Mouse (Mus musculus): Measurements from ENCODE around the gene Pcgf2. TPM values are rescaled to one million over a fixed set of nuclear protein-coding genes. Genes with fewer than 3 reads are reported as not detected.

Gene Pcgf2
- 12.7 and 12.8 TPM in 2 replicates for polyA plus RNA-seq (2015; fragmentation: Nextera tagmentation; extraction: Ambion mirVana)

- peak within 1 kb of the TSS; percentile 80 for H3K4me2 ChIP-seq (replicated peaks)
- WGBS, result under 1% methylated on average over 85 of the region's 85 CpGs
- peak within 1 kb of the TSS; percentile 87 for H3K4me3 ChIP-seq (replicated peaks)
- H3K9me3 ChIP-seq, result no peaks in the 10 kb centered on the region
- H3K27ac ChIP-seq, result peak within 1 kb of the TSS; percentile 99
- peak; percentile 24 for ATAC-seq
- H3K36me3 ChIP-seq, result no peaks in the 10 kb centered on the region
- peak within 1 kb of the TSS; percentile 91 for H3K9ac ChIP-seq
- peaks cover 50% of the 10 kb centered on the region for H3K4me1 ChIP-seq (replicated peaks)
- H3K27me3 ChIP-seq (replicated peaks), result no peaks in the 10 kb centered on the region
Measured at GRCm38 (mm10) chr11:97700003-97700745, at the start of gene Pcgf2. TSS of gene Pcgf2 (minus strand) at chr11:97700497.

- H3K9me3 ChIP-seq, result no peaks in the 10 kb centered on the region
- ATAC-seq, result no peak
- 90% methylated on average over 5 of the region's 5 CpGs for WGBS
- H3K4me2 ChIP-seq (replicated peaks), result no peak overlapping the region
- no peak overlapping the region for H3K9ac ChIP-seq
- H3K27me3 ChIP-seq (replicated peaks), result no peaks in the 10 kb centered on the region
- H3K4me1 ChIP-seq (replicated peaks), result peaks cover under 1% of the 10 kb centered on the region
- peaks cover 35% of the 10 kb centered on the region for H3K36me3 ChIP-seq
- no peak overlapping the region for H3K27ac ChIP-seq
- H3K4me3 ChIP-seq (replicated peaks), result no peak overlapping the region
Measured at GRCm38 (mm10) chr11:97748496-97748895, 48.2 kb upstream of the Pcgf2 start.

GRCm38 (mm10) chr11:97747773-97748172 is 47.5 kb upstream of the Pcgf2 start:
- Histone ChIP-seq H3K4me1 (replicated peaks) (peaks cover 8% of the 10 kb centered on the region), H3K27me3 (replicated peaks) (no peaks in the 10 kb centered on the region), H3K9ac (no peak overlapping the region), H3K4me3 (replicated peaks) (no peak overlapping the region), H3K4me2 (replicated peaks) (no peak overlapping the region), H3K9me3 (no peaks in the 10 kb centered on the region), H3K36me3 (peaks cover 29% of the 10 kb centered on the region), H3K27ac (no peak overlapping the region)
- ATAC-seq, result no peak
- WGBS, result 86% methylated on average over 8 of the region's 8 CpGs

GRCm38 (mm10) chr11:97745331-97745721 is 45.0 kb upstream of the Pcgf2 start:
- H3K4me3 ChIP-seq (replicated peaks), result peak overlapping the region; percentile 83
- no peaks in the 10 kb centered on the region for H3K9me3 ChIP-seq
- no peak overlapping the region for H3K9ac ChIP-seq
- H3K27me3 ChIP-seq (replicated peaks), result no peaks in the 10 kb centered on the region
- H3K27ac ChIP-seq, result no peak overlapping the region
- peak overlapping the region; percentile 62 for H3K4me2 ChIP-seq (replicated peaks)
- 10% methylated on average over 13 of the region's 13 CpGs for WGBS
- ATAC-seq, result no peak
- H3K36me3 ChIP-seq, result peaks cover 14% of the 10 kb centered on the region
- H3K4me1 ChIP-seq (replicated peaks), result peaks cover 14% of the 10 kb centered on the region

- ATAC-seq, result peak; percentile 97
- Histone ChIP-seq H3K27ac (peak overlapping the region; percentile 95), H3K9ac (peak overlapping the region; percentile 85), H3K9me3 (no peaks in the 10 kb centered on the region), H3K36me3 (peaks cover 13% of the 10 kb centered on the region), H3K27me3 (replicated peaks) (no peaks in the 10 kb centered on the region), H3K4me3 (replicated peaks) (peak overlapping the region; percentile 83), H3K4me1 (replicated peaks) (peaks cover 14% of the 10 kb centered on the region), H3K4me2 (replicated peaks) (peak overlapping the region; percentile 80)
- WGBS, result under 1% methylated on average over 44 of the region's 57 CpGs
Measured at GRCm38 (mm10) chr11:97744718-97745330, 44.5 kb upstream of the Pcgf2 start.

- Histone ChIP-seq H3K4me2 (replicated peaks) (peak within 1 kb of the TSS; percentile 80), H3K27ac (peak within 1 kb of the TSS; percentile 95), H3K9ac (peak within 1 kb of the TSS; percentile 85), H3K4me1 (replicated peaks) (peaks cover 14% of the 10 kb centered on the region), H3K27me3 (replicated peaks) (no peaks in the 10 kb centered on the region), H3K4me3 (replicated peaks) (peak within 1 kb of the TSS; percentile 83), H3K36me3 (peaks cover 13% of the 10 kb centered on the region), H3K9me3 (no peaks in the 10 kb centered on the region)
- peak; percentile 46 for ATAC-seq
- under 1% methylated on average over 63 of the region's 63 CpGs for WGBS
Measured at GRCm38 (mm10) chr11:97744063-97744717, 43.9 kb upstream of the Pcgf2 start, which contains the start of gene Pip4k2b. TSS of gene Pip4k2b (minus strand) at chr11:97744704.

- Histone ChIP-seq H3K36me3 (peaks cover 13% of the 10 kb centered on the region), H3K27ac (peak overlapping the region; percentile 79; the same call in 1 of the 2 replicates), H3K4me1 (replicated peaks) (peaks cover 14% of the 10 kb centered on the region), H3K9me3 (no peaks in the 10 kb centered on the region), H3K4me2 (replicated peaks) (peak overlapping the region; percentile 80), H3K4me3 (replicated peaks) (peak overlapping the region; percentile 83), H3K9ac (peak overlapping the region; percentile 84), H3K27me3 (replicated peaks) (no peaks in the 10 kb centered on the region)
- no peak for ATAC-seq
- 22% methylated on average over 9 of the region's 9 CpGs for WGBS
Measured at GRCm38 (mm10) chr11:97743423-97743822, 43.1 kb upstream of the Pcgf2 start.

GRCm38 (mm10) chr11:97742591-97742990 is 42.3 kb upstream of the Pcgf2 start:
- Histone ChIP-seq H3K9ac (peak overlapping the region; percentile 84), H3K36me3 (peaks cover 10% of the 10 kb centered on the region), H3K27me3 (replicated peaks) (no peaks in the 10 kb centered on the region), H3K4me1 (replicated peaks) (peaks cover 14% of the 10 kb centered on the region), H3K4me3 (replicated peaks) (no peak overlapping the region), H3K27ac (no peak overlapping the region), H3K9me3 (no peaks in the 10 kb centered on the region), H3K4me2 (replicated peaks) (peak overlapping the region; percentile 80)
- WGBS, result 89% methylated on average over 9 of the region's 9 CpGs
- no peak for ATAC-seq

- H3K27me3 ChIP-seq (replicated peaks), result no peaks in the 10 kb centered on the region
- WGBS, result 91% methylated on average over 5 of the region's 5 CpGs
Measured at GRCm38 (mm10) chr11:97742157-97742556, 41.9 kb upstream of the Pcgf2 start.

GRCm38 (mm10) chr11:97740190-97740589 is 39.9 kb upstream of the Pcgf2 start:
- no peaks in the 10 kb centered on the region for H3K36me3 ChIP-seq
- H3K4me1 ChIP-seq (replicated peaks), result peaks cover 14% of the 10 kb centered on the region
- no peaks in the 10 kb centered on the region for H3K9me3 ChIP-seq
- no peak for ATAC-seq
- no peak overlapping the region for H3K4me2 ChIP-seq (replicated peaks)
- no peaks in the 10 kb centered on the region for H3K27me3 ChIP-seq (replicated peaks)
- H3K4me3 ChIP-seq (replicated peaks), result no peak overlapping the region
- WGBS, result 44% methylated on average over 7 of the region's 7 CpGs
- H3K27ac ChIP-seq, result no peak overlapping the region; the same call in 1 of the 2 replicates
- H3K9ac ChIP-seq, result no peak overlapping the region

More at GRCm38 (mm10) chr11:97742157-97742556, 41.9 kb upstream of the Pcgf2 start:
- no peak overlapping the region for H3K4me2 ChIP-seq (replicated peaks)
- H3K27ac ChIP-seq, result no peak overlapping the region
- H3K9ac ChIP-seq, result no peak overlapping the region
- no peak for ATAC-seq
- H3K9me3 ChIP-seq, result no peaks in the 10 kb centered on the region
- H3K4me3 ChIP-seq (replicated peaks), result no peak overlapping the region
- peaks cover 14% of the 10 kb centered on the region for H3K4me1 ChIP-seq (replicated peaks)
- peaks cover 10% of the 10 kb centered on the region for H3K36me3 ChIP-seq

- Histone ChIP-seq H3K9me3 (no peaks in the 10 kb centered on the region), H3K4me3 (replicated peaks) (no peak overlapping the region), H3K36me3 (no peaks in the 10 kb centered on the region), H3K4me1 (replicated peaks) (peaks cover 14% of the 10 kb centered on the region), H3K27me3 (replicated peaks) (no peaks in the 10 kb centered on the region), H3K4me2 (replicated peaks) (no peak overlapping the region), H3K27ac (no peak overlapping the region), H3K9ac (no peak overlapping the region)
- ATAC-seq, result no peak
- 90% methylated on average over 3 of the region's 3 CpGs for WGBS
Measured at GRCm38 (mm10) chr11:97739155-97739554, 38.9 kb upstream of the Pcgf2 start.

GRCm38 (mm10) chr11:97738703-97739102 is 38.4 kb upstream of the Pcgf2 start:
- no peak overlapping the region for H3K27ac ChIP-seq
- H3K4me1 ChIP-seq (replicated peaks), result peaks cover 14% of the 10 kb centered on the region
- H3K36me3 ChIP-seq, result no peaks in the 10 kb centered on the region
- H3K27me3 ChIP-seq (replicated peaks), result no peaks in the 10 kb centered on the region
- no peak overlapping the region for H3K9ac ChIP-seq
- H3K4me3 ChIP-seq (replicated peaks), result no peak overlapping the region
- no peak overlapping the region for H3K4me2 ChIP-seq (replicated peaks)
- H3K9me3 ChIP-seq, result no peaks in the 10 kb centered on the region
- whole genome bisulfite sequencing, result 61% methylated on average over 6 of the region's 6 CpGs
- no peak for ATAC-seq

All from intestine, embryonic 15.5 days (tissue).